Mouse (Mus musculus) olfactory bulb, adult 2 months (tissue): Measurements from ENCODE around the gene Xpo6. TPM values are rescaled to one million over a fixed set of nuclear protein-coding genes. Genes with fewer than 3 reads are reported as not detected.

Source experiments
- H3K27ac ChIP-seq: fragments of 200-500 bp; 2 replicates; pipeline ENCODE4 v1.5.1; 2012; ENCODE audit warnings: low read depth, low read length; ENCODE audit not compliant: insufficient read depth
- H3K4me1 ChIP-seq: fragments of 200-500 bp; 2 replicates; pipeline ENCODE4 v1.6.1; 2012; ENCODE audit warnings: low read length; ENCODE audit not compliant: control insufficient read depth, insufficient read depth
- H3K4me3 ChIP-seq: fragments of 200-500 bp; 2 replicates; pipeline ENCODE4 v1.5.1; 2012; ENCODE audit warnings: mild to moderate bottlenecking, low read depth, low read length, moderate library complexity; ENCODE audit not compliant: insufficient read depth
- CTCF ChIP-seq: fragments of 200-500 bp; IDR thresholded peaks from 2 replicates; pipeline ENCODE4 v1.5.1; 2012; ENCODE audit warnings: low read depth, mild to moderate bottlenecking, low read length, moderate library complexity; ENCODE audit not compliant: insufficient read depth
- POLR2A ChIP-seq: fragments of 200-500 bp; IDR thresholded peaks from 2 replicates; pipeline ENCODE4 v1.6.1; 2012; ENCODE audit warnings: mild to moderate bottlenecking, low read depth, low read length, moderate library complexity; ENCODE audit not compliant: insufficient read depth
- WGBS: fragments of 180-500 bp; shearing (Covaris S2); methylation state at CpG from one replicate; pipeline ENCODE4 v1.1.7; 2018; 5-methylcytosine and 5-hydroxymethylcytosine counted together
- polyA plus RNA-seq: library from polyadenylated mRNA; stranded (reverse); fragments of >200 nt; gene quantifications from 2 replicates; pipeline ENCODE4 v1.2.4, GENCODE M21; 2012; ENCODE audit warnings: low replicate concordance; ENCODE audit not compliant: missing spikeins, insufficient read depth, insufficient read length

Gene Xpo6
- polyA plus RNA-seq, 1 experiment: not detected

DNA sequence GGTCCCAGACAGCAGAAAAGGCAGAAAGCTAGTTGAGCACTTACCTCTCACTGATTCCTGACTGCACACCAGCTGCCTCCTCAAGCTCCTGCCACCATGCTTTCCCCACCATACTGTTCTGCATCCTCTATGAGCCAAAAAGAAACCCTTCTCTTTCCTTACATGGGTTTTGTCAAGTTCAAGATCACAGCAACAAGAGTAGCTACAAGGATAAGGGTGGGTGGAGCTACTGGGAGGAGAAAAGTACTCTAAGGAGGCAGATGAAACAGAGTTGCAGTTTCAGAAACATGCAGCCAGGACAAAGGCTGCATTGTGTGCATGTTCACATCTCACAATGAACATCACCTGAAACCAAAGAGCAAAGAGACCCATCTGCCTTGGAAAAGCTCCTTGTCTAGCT is 18.8 kb downstream of the Xpo6 start:
- Histone ChIP-seq H3K27ac (no peak overlapping the region), H3K4me1 (peaks cover 4% of the 10 kb centered on the region), H3K4me3 (no peak overlapping the region)
- no peak for TF ChIP-seq POLR2A

DNA sequence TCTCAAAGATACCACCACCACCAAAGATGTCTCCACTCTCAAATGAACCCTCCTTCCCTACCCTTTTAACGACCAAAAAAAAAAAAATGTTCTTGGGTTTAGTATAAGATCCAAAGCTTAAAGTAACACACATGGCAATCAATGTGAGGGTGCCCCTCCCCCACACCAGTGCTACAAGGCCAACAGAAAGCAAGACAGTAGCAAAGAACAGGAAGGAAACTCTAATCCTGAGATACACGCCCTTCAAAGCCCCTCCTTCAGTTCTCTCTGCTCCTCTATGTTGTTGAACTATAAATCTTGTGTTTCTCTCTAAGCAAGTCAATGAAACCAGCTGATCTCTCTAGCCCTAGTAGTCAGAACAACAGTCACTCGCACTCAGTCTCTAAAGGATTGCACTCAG is 19.3 kb downstream of the Xpo6 start:
- WGBS: 76% methylated on average over 3 of the region's 3 CpGs
- TF ChIP-seq POLR2A (no peak), CTCF (no peak)
- no peak overlapping the region for H3K4me3 ChIP-seq
- H3K27ac ChIP-seq: no peak overlapping the region; the same call in 1 of the 2 replicates
- peaks cover 4% of the 10 kb centered on the region for H3K4me1 ChIP-seq

DNA sequence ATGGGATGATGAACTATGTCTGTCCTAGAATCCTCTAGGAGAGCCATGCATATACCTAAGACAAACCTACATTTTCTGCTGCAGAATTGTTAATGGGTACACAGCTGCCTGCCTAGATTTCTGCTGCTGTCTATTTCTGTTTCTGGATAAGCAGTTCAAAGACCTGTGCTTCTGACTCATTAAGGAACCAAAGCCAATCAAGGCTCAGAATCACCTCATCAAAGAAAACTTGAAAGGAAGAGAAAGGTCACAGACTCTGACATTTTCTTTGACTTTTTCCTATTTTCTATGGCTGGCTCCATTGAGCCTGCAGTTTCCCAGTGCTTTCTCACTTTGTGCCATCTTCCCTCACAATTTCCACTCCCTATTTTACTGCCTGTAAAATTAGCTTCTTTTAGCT is 21.5 kb downstream of the Xpo6 start:
- TF ChIP-seq POLR2A (no peak), CTCF (no peak)
- no peak overlapping the region for H3K4me3 ChIP-seq

GRCm38 (mm10) chr7:126175999-126176398 is 24.3 kb downstream of the Xpo6 start:
- Histone ChIP-seq H3K4me1 (peaks cover 5% of the 10 kb centered on the region), H3K27ac (no peak overlapping the region), H3K4me3 (no peak overlapping the region)
- TF ChIP-seq CTCF: no peak
- no peak for TF ChIP-seq POLR2A
- 95% methylated on average over 12 of the region's 12 CpGs for WGBS

More for the DNA sequence above, 21.5 kb downstream of the Xpo6 start:
- Histone ChIP-seq H3K27ac (no peak overlapping the region), H3K4me1 (peaks cover 7% of the 10 kb centered on the region)

GRCm38 (mm10) chr7:126175456-126175855 is 24.8 kb downstream of the Xpo6 start:
- TF ChIP-seq CTCF (no peak), POLR2A (no peak)
- no peak overlapping the region for H3K4me3 ChIP-seq
- H3K4me1 ChIP-seq: peaks cover 5% of the 10 kb centered on the region
- no peak overlapping the region for H3K27ac ChIP-seq
- 64% methylated on average over 7 of the region's 7 CpGs for WGBS

DNA sequence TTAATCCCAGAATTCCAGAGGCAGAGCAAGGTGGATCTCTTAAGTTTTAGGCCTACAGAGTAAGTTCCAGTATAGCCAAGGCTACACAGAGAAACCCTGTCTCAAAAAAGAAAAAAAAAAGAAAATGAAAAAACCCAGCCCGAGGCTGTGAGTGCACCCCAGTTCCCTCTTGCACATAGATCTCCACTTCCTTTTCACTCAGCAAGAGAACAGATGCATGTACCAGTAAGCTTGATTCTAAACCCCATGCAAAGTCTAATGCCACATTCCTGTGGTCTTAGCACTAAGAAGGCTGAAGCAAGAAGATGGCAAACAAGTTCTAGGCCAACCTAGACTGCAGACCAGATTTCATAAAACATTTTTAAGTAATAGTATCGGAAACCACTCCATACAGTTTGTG is 25.4 kb downstream of the Xpo6 start:
- Histone ChIP-seq H3K27ac (no peak overlapping the region), H3K4me1 (peaks cover 5% of the 10 kb centered on the region)
- TF ChIP-seq POLR2A: no peak
- no peak for TF ChIP-seq CTCF

GRCm38 (mm10) chr7:126172001-126172400 is 28.3 kb downstream of the Xpo6 start:
- Histone ChIP-seq H3K27ac (no peak overlapping the region), H3K4me1 (peaks cover 3% of the 10 kb centered on the region; the same call in 1 of the 2 replicates), H3K4me3 (no peak overlapping the region)
- WGBS: 52% methylated on average over 3 of the region's 3 CpGs
- no peak for TF ChIP-seq POLR2A
- no peak for TF ChIP-seq CTCF

More for the DNA sequence above, 25.4 kb downstream of the Xpo6 start:
- 82% methylated on average over 2 of the region's 2 CpGs for WGBS
- no peak overlapping the region for H3K4me3 ChIP-seq

- WGBS: 97% methylated on average over 6 of the region's 6 CpGs
Measured at GRCm38 (mm10) chr7:126168584-126168983, 31.7 kb downstream of the Xpo6 start.

GRCm38 (mm10) chr7:126167426-126167825 is 32.9 kb downstream of the Xpo6 start:
- Histone ChIP-seq H3K4me3 (no peak overlapping the region), H3K27ac (no peak overlapping the region), H3K4me1 (no peaks in the 10 kb centered on the region)
- no peak for TF ChIP-seq CTCF
- TF ChIP-seq POLR2A: no peak
- WGBS: 77% methylated on average over 3 of the region's 3 CpGs

More at GRCm38 (mm10) chr7:126168584-126168983, 31.7 kb downstream of the Xpo6 start:
- Histone ChIP-seq H3K4me1 (no peaks in the 10 kb centered on the region), H3K4me3 (no peak overlapping the region), H3K27ac (no peak overlapping the region)
- TF ChIP-seq CTCF: no peak
- TF ChIP-seq POLR2A: no peak

DNA sequence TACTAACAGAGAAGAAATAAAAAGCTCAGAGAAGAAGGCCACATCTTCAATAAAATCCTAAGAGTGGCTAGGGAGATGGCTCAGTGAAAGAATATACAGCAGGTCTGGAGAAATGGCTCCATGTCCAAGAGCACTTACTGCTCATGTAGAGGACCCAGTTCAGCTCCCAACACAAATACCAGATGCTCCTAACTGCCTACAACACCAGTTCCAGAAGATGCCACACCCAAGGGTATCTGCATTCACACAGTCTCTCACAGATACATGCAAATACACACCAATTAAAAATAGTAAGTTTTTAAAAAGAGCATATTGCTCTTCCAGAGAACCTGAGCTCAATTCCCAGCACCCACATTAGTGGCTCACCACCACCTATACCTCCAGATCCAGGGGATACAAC is 33.7 kb downstream of the Xpo6 start:
- Histone ChIP-seq H3K4me3 (no peak overlapping the region), H3K27ac (no peak overlapping the region), H3K4me1 (no peaks in the 10 kb centered on the region)
- TF ChIP-seq POLR2A (no peak), CTCF (no peak)
